Mouse (Mus musculus) G1E (cell line): ENCODE measurements at regions not wholly inside any gene's neighbourhood (a gene's known extent, or its start where the extent isn't known, plus 50 kb on each side); places are given as distances from the start of the nearest gene placed in this dataset.

Experiments used
- CTCF ChIP-seq: IDR thresholded peaks from 2 replicates; pipeline ENCODE4 v1.5.1; 2012; ENCODE audit warnings: low read depth, low read length, inconsistent platforms, mixed read lengths
- GATA1 ChIP-seq: IDR thresholded peaks from 2 replicates; pipeline ENCODE4 v1.6.1; 2012; ENCODE audit warnings: borderline replicate concordance, low read length, inconsistent platforms, mixed read lengths

GRCm38 (mm10) chr5:78075203-78075602 is 667.4 kb upstream of the Igfbp7 start:
- TF ChIP-seq CTCF: no peak
- no peak for TF ChIP-seq GATA1
